Mouse (Mus musculus) limb, embryonic 12.5 days (tissue): ENCODE results near the gene Atp2b4. TPM values are rescaled to one million over a fixed set of nuclear protein-coding genes. Genes with fewer than 3 reads are reported as not detected.

Experiments
- ATAC-seq: fragments of 200-750 bp; cut with Nextera tagmentation; 2 replicates; pipeline ENCODE4 v1.8.0; 2017; ENCODE audit warnings: low read depth, moderate TSS enrichment; ENCODE audit not compliant: insufficient number of reproducible peaks, insufficient read depth, low FRiP score, low TSS enrichment
- H3K27ac ChIP-seq: fragments of 300-500 bp; sonication (generic); 2 replicates; pipeline ENCODE4 v1.5.1; 2016; ENCODE audit warnings: mild to moderate bottlenecking, moderate library complexity
- H3K27me3 ChIP-seq: fragments of 300-500 bp; sonication (generic); 2 replicates; pipeline ENCODE4 v1.6.1; 2016; ENCODE audit warnings: mild to moderate bottlenecking, moderate library complexity
- H3K36me3 ChIP-seq: fragments of 300-500 bp; sonication (generic); 2 replicates; pipeline ENCODE4 v1.6.1; 2016; ENCODE audit warnings: mild to moderate bottlenecking, moderate library complexity
- H3K4me1 ChIP-seq: fragments of 300-500 bp; sonication (generic); replicated peaks from 2 replicates; pipeline ENCODE4 v1.6.1; 2016
- H3K4me2 ChIP-seq: fragments of 300-500 bp; sonication (generic); 2 replicates; pipeline ENCODE4 v1.6.1; 2016; ENCODE audit warnings: mild to moderate bottlenecking, moderate library complexity
- H3K4me3 ChIP-seq: fragments of 300-500 bp; sonication (generic); replicated peaks from 2 replicates; pipeline ENCODE4 v1.5.1; 2016; ENCODE audit warnings: mild to moderate bottlenecking
- H3K9ac ChIP-seq: fragments of 300-500 bp; sonication (generic); replicated peaks from 2 replicates; pipeline ENCODE4 v1.6.1; 2016; ENCODE audit warnings: mild to moderate bottlenecking, moderate library complexity
- H3K9me3 ChIP-seq: fragments of 300-500 bp; sonication (generic); 2 replicates; pipeline ENCODE4 v1.6.1; 2016; ENCODE audit warnings: mild to moderate bottlenecking, moderate library complexity
- WGBS: fragments of 180-500 bp; shearing (Covaris S2); methylation state at CpG from one replicate; pipeline ENCODE4 v1.1.7; 2016; 5-methylcytosine and 5-hydroxymethylcytosine counted together
- polyA plus RNA-seq: library from polyadenylated mRNA; unstranded; fragments of >200 nt; fragmentation: Nextera tagmentation; extraction: Ambion mirVana; gene quantifications from 2 replicates; pipeline ENCODE4 v1.2.1, GENCODE M21; 2016

Atp2b4 gene
- polyA plus RNA-seq, 1 experiment from 2014 or later, result 8.5 TPM

GRCm38 (mm10) chr1:133694301-133694700 is 106.5 kb downstream of the Atp2b4 start:
- Histone ChIP-seq H3K4me2 (no peak overlapping the region), H3K4me3 (no peak overlapping the region), H3K27ac (peak overlapping the region; percentile 83), H3K36me3 (no peaks in the 10 kb centered on the region), H3K9me3 (no peaks in the 10 kb centered on the region), H3K27me3 (no peaks in the 10 kb centered on the region), H3K9ac (no peak overlapping the region), H3K4me1 (peaks cover 39% of the 10 kb centered on the region)
- 0% methylated on average over 1 of the region's 1 CpGs for WGBS
- no peak for ATAC-seq

- H3K4me3 ChIP-seq, result no peak overlapping the region
- H3K4me2 ChIP-seq, result no peak overlapping the region
- H3K36me3 ChIP-seq, result no peaks in the 10 kb centered on the region
- H3K4me1 ChIP-seq, result peaks cover 39% of the 10 kb centered on the region
- H3K9me3 ChIP-seq, result no peaks in the 10 kb centered on the region
- H3K27me3 ChIP-seq, result no peaks in the 10 kb centered on the region
- ATAC-seq, result no peak
- H3K27ac ChIP-seq, result 0 out of 2 replicates have a peak overlapping the region, but pooled peaks have one; percentile 83
- H3K9ac ChIP-seq, result no peak overlapping the region
- 59% methylated on average over 11 of the region's 11 CpGs for WGBS
These were observed 107.2 kb downstream of the Atp2b4 start for GRCm38 (mm10) chr1:133693536-133694114.

GRCm38 (mm10) chr1:133692195-133692594 is 108.6 kb downstream of the Atp2b4 start:
- Histone ChIP-seq H3K36me3 (no peaks in the 10 kb centered on the region), H3K4me2 (no peak overlapping the region), H3K9ac (no peak overlapping the region), H3K4me1 (peaks cover 39% of the 10 kb centered on the region), H3K27ac (no peak overlapping the region), H3K4me3 (no peak overlapping the region), H3K9me3 (no peaks in the 10 kb centered on the region), H3K27me3 (no peaks in the 10 kb centered on the region)
- 65% methylated on average over 4 of the region's 4 CpGs for WGBS
- no peak for ATAC-seq

- no peaks in the 10 kb centered on the region for H3K36me3 ChIP-seq
- H3K9me3 ChIP-seq, result no peaks in the 10 kb centered on the region
- WGBS, result 92% methylated on average over 6 of the region's 6 CpGs
- peaks cover 32% of the 10 kb centered on the region for H3K4me1 ChIP-seq
- no peak for ATAC-seq
- no peak overlapping the region for H3K4me3 ChIP-seq
- H3K27me3 ChIP-seq, result no peaks in the 10 kb centered on the region
- no peak overlapping the region for H3K4me2 ChIP-seq
- H3K9ac ChIP-seq, result no peak overlapping the region
- H3K27ac ChIP-seq, result no peak overlapping the region
These were observed 109.8 kb downstream of the Atp2b4 start for GRCm38 (mm10) chr1:133691046-133691445.

- Histone ChIP-seq H3K4me1 (peaks cover 22% of the 10 kb centered on the region), H3K4me2 (no peak within 1 kb of the TSS), H3K4me3 (no peak within 1 kb of the TSS), H3K27me3 (no peaks in the 10 kb centered on the region), H3K36me3 (no peaks in the 10 kb centered on the region), H3K9ac (no peak within 1 kb of the TSS), H3K9me3 (no peaks in the 10 kb centered on the region), H3K27ac (no peak within 1 kb of the TSS)
- WGBS, result 16% methylated on average over 6 of the region's 6 CpGs
- no peak for ATAC-seq
These were observed 110.9 kb downstream of the Atp2b4 start, which contains the start of gene Lax1 for GRCm38 (mm10) chr1:133689897-133690296. TSS of gene Lax1 (minus strand) at chr1:133690108.

GRCm38 (mm10) chr1:133688301-133688700 is 112.5 kb downstream of the Atp2b4 start:
- Histone ChIP-seq H3K4me3 (no peak overlapping the region), H3K27ac (no peak overlapping the region), H3K9me3 (no peaks in the 10 kb centered on the region), H3K36me3 (no peaks in the 10 kb centered on the region), H3K4me1 (peaks cover 7% of the 10 kb centered on the region), H3K9ac (no peak overlapping the region), H3K27me3 (no peaks in the 10 kb centered on the region), H3K4me2 (no peak overlapping the region)
- no peak for ATAC-seq
- 53% methylated on average over 7 of the region's 7 CpGs for WGBS

- no peak overlapping the region for H3K27ac ChIP-seq
These were observed 114.9 kb downstream of the Atp2b4 start for GRCm38 (mm10) chr1:133685749-133686519.

GRCm38 (mm10) chr1:133671801-133672200 is 129.0 kb downstream of the Atp2b4 start:
- Histone ChIP-seq H3K27me3 (no peaks in the 10 kb centered on the region), H3K9ac (no peak overlapping the region), H3K9me3 (no peaks in the 10 kb centered on the region), H3K4me3 (no peak overlapping the region), H3K4me1 (no peaks in the 10 kb centered on the region), H3K36me3 (no peaks in the 10 kb centered on the region), H3K4me2 (no peak overlapping the region), H3K27ac (no peak overlapping the region)
- 81% methylated on average over 3 of the region's 3 CpGs for WGBS
- ATAC-seq, result no peak

More at GRCm38 (mm10) chr1:133685749-133686519, 114.9 kb downstream of the Atp2b4 start:
- H3K4me2 ChIP-seq, result no peak overlapping the region
- no peak overlapping the region for H3K4me3 ChIP-seq
- ATAC-seq, result no peak
- H3K9ac ChIP-seq, result no peak overlapping the region
- peaks cover 7% of the 10 kb centered on the region for H3K4me1 ChIP-seq
- no peaks in the 10 kb centered on the region for H3K36me3 ChIP-seq
- H3K9me3 ChIP-seq, result no peaks in the 10 kb centered on the region
- WGBS, result 79% methylated on average over 10 of the region's 10 CpGs
- H3K27me3 ChIP-seq, result no peaks in the 10 kb centered on the region

- Histone ChIP-seq H3K9me3 (no peaks in the 10 kb centered on the region), H3K4me2 (no peak overlapping the region), H3K36me3 (no peaks in the 10 kb centered on the region), H3K4me1 (no peaks in the 10 kb centered on the region), H3K27me3 (no peaks in the 10 kb centered on the region), H3K9ac (no peak overlapping the region), H3K27ac (no peak overlapping the region), H3K4me3 (no peak overlapping the region)
- no peak for ATAC-seq
- WGBS, result 95% methylated on average over 3 of the region's 3 CpGs
These were observed 129.6 kb downstream of the Atp2b4 start for GRCm38 (mm10) chr1:133671266-133671665.

- H3K27ac ChIP-seq, result no peak overlapping the region
- no peak overlapping the region for H3K4me2 ChIP-seq
- 88% methylated on average over 6 of the region's 6 CpGs for WGBS
- no peak overlapping the region for H3K4me3 ChIP-seq
- no peaks in the 10 kb centered on the region for H3K4me1 ChIP-seq
- H3K36me3 ChIP-seq, result no peaks in the 10 kb centered on the region
- H3K27me3 ChIP-seq, result no peaks in the 10 kb centered on the region
- no peak overlapping the region for H3K9ac ChIP-seq
- no peak for ATAC-seq
- no peaks in the 10 kb centered on the region for H3K9me3 ChIP-seq
These were observed 130.1 kb downstream of the Atp2b4 start for GRCm38 (mm10) chr1:133670776-133671175.

GRCm38 (mm10) chr1:133670190-133670589 is 130.7 kb downstream of the Atp2b4 start:
- Histone ChIP-seq H3K27ac (no peak overlapping the region), H3K9me3 (no peaks in the 10 kb centered on the region), H3K4me2 (no peak overlapping the region), H3K36me3 (no peaks in the 10 kb centered on the region), H3K4me1 (no peaks in the 10 kb centered on the region), H3K9ac (no peak overlapping the region), H3K4me3 (no peak overlapping the region), H3K27me3 (no peaks in the 10 kb centered on the region)
- 80% methylated on average over 12 of the region's 12 CpGs for WGBS
- ATAC-seq, result no peak
